Mouse (Mus musculus): ENCODE measurements around the gene Olfr666.
"Not testable (repeated sequence)": the region's sequence is repeated elsewhere in the genome, so short reads cannot be mapped to it uniquely, and the experiment has no call there.

The Olfr666 gene

GRCm38 (mm10) chr7:104895852-104896251, at the start of gene Olfr666:
Olfr666 (minus strand) TSS chr7:104895952.
- DNase-seq = no peak

- DNase-seq = no peak
Observed at GRCm38 (mm10) chr7:104933940-104934339, 38.2 kb upstream of the Olfr666 start, which contains the start of gene Olfr669. Olfr669 (plus strand) TSS chr7:104934240.

- DNase-seq = no peak
Observed at GRCm38 (mm10) chr7:104927957-104928356, 32.2 kb upstream of the Olfr666 start, which contains the start of gene Olfr668. Olfr668 (minus strand) TSS chr7:104928057.

- no peak for DNase-seq
Observed at GRCm38 (mm10) chr7:104921382-104921781, 25.6 kb upstream of the Olfr666 start, which contains the start of gene Olfr667. Olfr667 (minus strand) TSS chr7:104921482.

- DNase-seq = no peak
Observed at GRCm38 (mm10) chr7:104877731-104878130, 18.0 kb downstream of the Olfr666 start, which contains the start of gene Olfr665. Olfr665 (plus strand) TSS chr7:104878031.

GRCm38 (mm10) chr7:104861381-104861780, 34.4 kb downstream of the Olfr666 start:
- no peak for DNase-seq

GRCm38 (mm10) chr7:104857683-104858082, 38.1 kb downstream of the Olfr666 start:
- DNase-seq = no peak

GRCm38 (mm10) chr7:104856709-104857108, 39.0 kb downstream of the Olfr666 start, which contains the start of gene Usp17la:
Usp17la (plus strand) TSS chr7:104857009.
- not testable (repeated sequence) for DNase-seq

GRCm38 (mm10) chr7:104855248-104855750, 40.5 kb downstream of the Olfr666 start:
- DNase-seq = no peak

- DNase-seq = not testable (repeated sequence)
Observed at GRCm38 (mm10) chr7:104851546-104851945, 44.2 kb downstream of the Olfr666 start.

- no peak for DNase-seq
Observed at GRCm38 (mm10) chr7:104843731-104844287, 51.9 kb downstream of the Olfr666 start.

GRCm38 (mm10) chr7:104842503-104842902, 53.2 kb downstream of the Olfr666 start, which contains the start of gene Usp17lb:
Usp17lb (minus strand) TSS chr7:104842603.
- DNase-seq = no peak
